Mouse (Mus musculus) spleen, adult 2 months (tissue): ENCODE data around the gene Dpm2.

Source experiments
- CTCF ChIP-seq: fragments of 200-500 bp; IDR thresholded peaks from 2 replicates; pipeline ENCODE4 v1.5.1; 2011; ENCODE audit warnings: mild to moderate bottlenecking, inconsistent platforms; ENCODE audit not compliant: insufficient read depth, insufficient read length, insufficient replicate concordance; ENCODE audit errors: extremely low read depth
- POLR2A ChIP-seq: fragments of 200-500 bp; IDR thresholded peaks from 2 replicates; pipeline ENCODE4 v1.6.1; 2011; ENCODE audit warnings: low read depth, low read length, inconsistent platforms

GRCm38 (mm10) chr2:32566536-32567063 lies 4.1 kb upstream of the Dpm2 start:
- TF ChIP-seq CTCF (peak; percentile 85; the same call in 1 of the 2 replicates), POLR2A (no peak)
